Mouse (Mus musculus): Measurements from ENCODE around the gene Olfr32.
"Not testable (repeated sequence)": the region's sequence is repeated elsewhere in the genome, so short reads cannot be mapped to it uniquely, and the experiment has no call there.

The Olfr32 gene

DNA sequence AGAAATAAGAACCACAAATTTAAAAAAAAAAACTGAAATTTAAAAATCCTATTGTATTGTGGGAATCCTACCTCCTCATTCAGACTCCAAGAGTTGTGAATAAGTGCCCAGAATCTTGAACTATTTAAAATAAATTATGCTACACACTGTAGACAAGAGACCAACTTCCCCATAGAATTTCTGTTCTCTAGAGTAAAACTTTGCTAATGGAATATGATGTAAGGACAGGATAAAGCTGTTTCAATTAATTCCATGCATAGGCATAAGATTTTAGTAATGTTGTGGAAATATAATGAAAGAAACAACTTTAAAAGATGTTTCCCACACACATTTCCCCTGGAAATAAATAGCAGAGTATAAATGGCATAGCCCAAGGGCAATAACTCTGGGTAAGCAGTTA lies at the start of gene Olfr32:
Olfr32 (minus strand) TSS at position 101 of the 400 bp plus-strand sequence.
- DNase-seq (ENCODE audit: low read depth), result no peak

DNA sequence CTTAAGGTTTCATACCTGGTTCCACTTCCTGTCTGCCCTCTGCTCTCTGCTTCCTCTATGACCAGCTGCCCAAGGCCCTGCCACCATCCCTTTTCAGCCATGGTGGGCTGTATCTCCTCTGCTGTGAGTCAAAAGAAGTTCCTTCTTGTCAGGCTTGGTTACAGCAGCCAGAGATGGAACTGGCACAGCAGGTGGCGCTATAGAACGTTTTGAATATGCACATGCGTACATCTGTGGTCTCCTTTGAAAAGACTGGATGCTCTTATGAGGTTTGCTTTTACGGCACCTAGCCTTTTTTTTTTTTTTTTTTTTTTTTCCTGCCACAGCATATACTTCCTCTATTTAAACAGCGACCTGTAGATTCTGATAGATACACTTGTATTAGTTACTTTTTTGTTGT lies 45.0 kb upstream of the Olfr32 start:
- not testable (repeated sequence) for DNase-seq (ENCODE audit: low read depth)

DNA sequence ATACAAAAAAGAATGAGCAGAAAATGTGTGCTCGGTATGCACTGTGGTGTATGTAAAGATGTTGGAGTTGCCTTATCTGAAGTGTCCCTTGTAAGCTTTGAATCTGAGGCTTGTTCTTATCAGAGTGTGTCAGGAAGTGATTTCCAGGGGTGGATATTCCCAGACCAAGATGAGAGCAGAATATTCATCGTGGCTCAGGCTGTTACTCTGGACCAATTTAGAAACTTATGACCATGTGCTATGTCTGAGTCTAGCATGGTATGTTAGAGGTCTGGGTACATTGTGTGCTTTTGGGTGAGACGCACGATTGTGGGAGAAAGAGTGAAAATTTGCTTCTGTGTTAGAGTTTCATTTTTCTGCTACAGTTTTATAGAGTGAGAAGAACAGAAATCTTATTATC lies 44.0 kb upstream of the Olfr32 start:
- not testable (repeated sequence) for DNase-seq (ENCODE audit: low read depth)

GRCm38 (mm10) chr2:90153916-90154315 lies 11.8 kb upstream of the Olfr32 start:
- no peak for DNase-seq (ENCODE audit: low read depth)

DNA sequence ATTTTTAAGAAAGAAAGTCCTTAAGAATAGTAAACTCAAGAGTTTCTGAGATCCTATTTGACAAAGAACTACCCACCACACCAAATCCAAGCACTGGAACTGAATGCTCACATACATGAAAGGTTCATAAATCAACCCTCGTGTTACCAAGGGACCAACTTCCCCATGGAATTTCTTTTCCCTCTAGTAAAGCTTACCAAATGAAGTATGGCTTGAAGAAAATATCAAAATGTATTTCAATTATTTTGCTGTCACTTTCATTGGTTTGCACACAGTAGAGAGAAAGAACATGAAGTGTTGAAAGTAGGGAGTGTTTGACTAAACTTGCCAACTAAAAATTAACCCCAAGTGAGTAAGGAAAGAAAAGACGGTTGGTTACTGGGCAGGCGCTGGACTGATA lies 10.9 kb upstream of the Olfr32 start, which contains the start of gene Olfr1270:
Olfr1270 (minus strand) TSS at position 101 of the 400 bp plus-strand sequence.
- DNase-seq (ENCODE audit: low read depth), result no peak

DNA sequence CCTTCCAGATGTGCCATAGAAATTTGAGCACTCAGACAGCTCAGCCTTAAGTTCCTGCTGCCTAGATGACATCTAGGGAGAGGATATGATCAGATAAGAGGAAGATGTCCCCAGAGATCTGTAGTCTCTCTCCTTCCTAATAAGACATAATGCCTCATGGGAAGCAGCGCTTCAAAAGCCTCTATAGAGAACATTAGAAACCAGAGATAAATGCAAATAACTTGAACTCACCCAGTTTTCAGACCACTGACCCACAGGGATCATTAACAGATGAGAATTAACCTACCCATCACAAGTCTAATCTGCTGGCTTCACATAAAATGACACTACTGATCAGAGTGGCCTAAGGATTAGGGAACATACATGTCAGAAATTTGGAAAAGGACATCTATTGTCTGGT lies 20.8 kb downstream of the Olfr32 start, which contains the start of gene Olfr1269:
Olfr1269 (minus strand) TSS at position 101 of the 400 bp plus-strand sequence.
- DNase-seq (ENCODE audit: low read depth), result no peak

Data from c-Kit-positive CD71-negative TER-119-negative erythroid progenitor cells, embryonic 14.5 days (primary cell).